Mouse (Mus musculus): Measurements from ENCODE around the gene Itgbl1.
"Not testable (repeated sequence)": the region's sequence is repeated elsewhere in the genome, so short reads cannot be mapped to it uniquely, and the experiment has no call there.

Gene Itgbl1

GRCm38 (mm10) chr14:123659921-123660385 lies at the start of gene Itgbl1:
Gene Itgbl1, plus strand, starts transcription at chr14:123659971.
- no peak for DNase-seq (ENCODE audit: low read depth)

DNA sequence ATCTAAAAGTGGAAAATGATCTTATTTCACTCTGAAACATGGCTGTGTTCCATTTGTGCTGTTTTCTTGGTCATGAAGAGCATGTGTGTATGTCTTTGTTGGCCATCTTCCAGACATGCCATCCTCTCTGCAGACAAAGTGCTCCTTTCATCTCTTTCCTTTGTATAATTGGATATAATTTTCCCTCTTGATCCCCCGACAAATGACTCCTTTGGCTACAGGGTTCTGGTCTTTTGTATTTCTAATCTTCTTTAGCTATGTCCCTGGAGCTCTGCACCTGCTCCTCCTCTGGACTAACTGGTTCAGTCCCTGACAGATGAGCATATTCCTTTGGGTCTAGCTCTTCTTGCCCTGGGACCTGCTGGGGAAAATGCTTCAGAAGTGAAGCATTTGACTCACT lies 36.8 kb upstream of the Itgbl1 start:
- no peak for DNase-seq (ENCODE audit: low read depth)

DNA sequence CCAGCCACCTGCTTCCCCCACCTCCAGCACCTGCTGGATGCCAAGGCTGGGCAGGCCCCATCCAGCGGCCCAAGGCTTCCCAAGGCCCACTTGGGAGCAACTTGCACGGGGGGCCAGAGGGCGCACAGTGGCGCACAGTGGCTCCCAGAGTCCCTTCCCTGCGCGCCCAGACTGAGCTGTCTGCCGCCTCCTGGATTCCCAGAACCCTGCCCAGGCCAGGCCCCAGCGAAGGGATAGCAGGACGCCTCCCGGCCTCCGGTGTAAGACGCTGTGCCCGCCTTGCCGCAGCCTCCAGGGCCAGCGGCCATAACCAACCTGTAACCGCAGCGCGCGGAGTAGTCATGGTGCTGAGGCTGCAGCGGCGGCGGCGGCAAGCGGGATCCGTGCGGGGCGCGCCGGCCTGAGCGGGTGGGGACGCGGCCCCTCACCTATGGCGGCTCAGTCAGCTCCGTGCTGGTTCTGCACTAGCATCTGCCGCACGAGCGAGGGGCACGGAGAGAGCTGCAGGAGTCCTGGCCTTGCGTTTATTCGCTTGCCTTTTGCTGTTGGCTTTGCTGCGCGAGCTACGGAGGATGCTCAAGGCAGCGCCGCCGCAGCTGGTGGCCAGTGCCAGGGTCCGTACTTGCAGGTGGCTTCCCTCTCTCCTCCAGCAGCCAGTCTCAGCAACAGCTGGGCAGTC lies 33.1 kb upstream of the Itgbl1 start, which contains the start of gene Nalcn:
Gene Nalcn, minus strand, starts transcription at position 644 of the 679 bp plus-strand sequence.
- DNase-seq (ENCODE audit: low read depth): no peak

DNA sequence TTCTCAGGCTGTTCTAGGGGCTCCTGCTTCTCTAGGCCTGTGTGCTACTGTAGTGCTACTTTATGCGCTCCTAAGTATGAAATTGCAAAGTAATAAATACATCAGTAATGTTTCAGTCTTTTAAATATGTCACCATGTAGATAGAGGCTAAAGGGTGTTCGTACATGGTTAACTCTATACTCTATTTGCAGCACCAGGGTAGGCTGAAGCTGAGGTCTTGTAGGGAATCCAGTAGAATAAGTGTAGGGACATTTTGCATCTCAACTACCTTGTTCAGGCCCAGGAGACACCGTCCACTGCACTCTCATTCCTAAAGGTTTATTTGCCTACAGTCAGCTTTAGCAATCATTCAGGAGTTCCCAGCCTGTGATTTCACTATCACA lies 32.6 kb upstream of the Itgbl1 start:
- no peak for DNase-seq (ENCODE audit: low read depth)

DNA sequence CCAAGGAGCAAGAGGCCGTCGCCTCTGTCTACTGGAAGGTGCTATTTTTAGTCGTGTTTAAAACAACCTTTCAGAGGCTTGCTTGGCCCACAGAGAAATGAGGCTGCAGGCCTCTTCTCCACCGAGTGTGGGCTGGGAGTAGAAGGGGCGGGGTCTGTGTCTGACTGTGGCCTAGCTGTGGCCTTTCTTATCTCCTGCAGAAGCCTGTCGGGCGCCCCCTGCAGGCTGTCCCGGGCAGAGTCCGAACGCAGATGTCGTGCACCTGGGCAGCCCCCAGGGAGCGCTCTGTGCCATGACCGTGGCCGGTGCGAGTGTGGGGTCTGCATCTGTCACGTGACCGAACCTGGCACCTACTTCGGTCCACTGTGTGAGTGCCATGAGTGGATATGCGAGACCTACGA lies 1.3 kb downstream of the Itgbl1 start:
- DNase-seq (ENCODE audit: low read depth): no peak

DNA sequence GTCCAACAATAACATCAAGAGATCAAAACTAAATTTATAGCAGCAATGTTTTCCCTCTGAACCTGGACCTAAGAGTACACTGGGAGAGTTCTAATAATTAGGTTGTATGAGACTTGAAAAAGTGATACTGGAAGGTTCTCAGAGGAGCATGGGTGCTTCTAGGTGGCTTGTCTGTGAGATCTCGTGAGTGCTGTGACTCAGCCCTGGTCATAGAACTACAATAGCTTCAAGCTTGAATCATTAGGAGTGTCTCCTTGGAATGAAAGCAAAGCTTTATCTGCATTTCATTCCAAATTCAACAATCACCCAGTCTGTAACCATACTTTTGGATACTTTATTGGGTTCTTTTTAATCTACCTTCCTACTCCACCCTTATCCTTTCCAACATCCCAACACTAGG lies 2.6 kb downstream of the Itgbl1 start:
- no peak for DNase-seq (ENCODE audit: low read depth)

DNA sequence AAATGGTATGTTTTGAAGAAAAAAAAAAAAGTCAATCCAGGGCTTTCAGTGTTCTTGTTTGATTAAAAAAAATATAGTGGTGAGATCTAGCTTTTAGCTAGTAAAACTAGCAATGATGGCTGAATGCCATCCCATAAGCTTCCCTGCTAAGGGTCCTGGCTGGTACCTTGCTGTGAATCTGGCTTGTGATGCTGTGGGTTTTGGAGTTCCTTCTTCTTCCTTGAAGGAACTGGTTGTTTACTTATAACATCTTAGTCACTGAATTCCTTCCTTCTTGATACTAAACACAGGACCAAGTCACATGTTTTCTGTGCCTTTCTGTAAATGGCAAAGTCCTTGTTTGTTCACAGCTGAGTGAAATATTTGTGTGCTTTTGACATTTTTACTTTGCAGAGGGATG lies 3.4 kb downstream of the Itgbl1 start:
- no peak for DNase-seq (ENCODE audit: low read depth)

- DNase-seq (ENCODE audit: low read depth): no peak
Observed at GRCm38 (mm10) chr14:123664451-123664850, 4.7 kb downstream of the Itgbl1 start.

DNA sequence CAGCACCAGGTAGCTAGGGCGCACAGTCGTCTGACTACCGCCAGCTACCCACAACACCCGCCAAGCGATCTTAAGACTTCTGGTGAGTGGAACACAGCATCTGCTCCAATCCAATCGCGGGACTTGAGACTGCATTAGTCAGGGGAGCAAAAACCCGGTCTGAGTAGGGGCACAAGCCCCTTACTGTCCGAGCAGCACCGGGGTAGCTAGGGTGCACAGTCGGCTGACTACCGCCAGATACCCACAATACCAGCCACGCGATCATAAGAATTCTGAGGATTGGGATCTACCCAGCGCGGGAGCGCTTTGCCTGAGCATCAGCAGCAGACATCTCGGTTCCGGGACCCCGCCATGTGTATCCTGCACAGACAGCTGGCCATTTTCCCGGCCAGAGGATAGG lies 11.3 kb downstream of the Itgbl1 start:
- DNase-seq (ENCODE audit: low read depth): not testable (repeated sequence)

- DNase-seq (ENCODE audit: low read depth): no peak
Observed at GRCm38 (mm10) chr14:123678091-123678490, 18.3 kb downstream of the Itgbl1 start.

DNA sequence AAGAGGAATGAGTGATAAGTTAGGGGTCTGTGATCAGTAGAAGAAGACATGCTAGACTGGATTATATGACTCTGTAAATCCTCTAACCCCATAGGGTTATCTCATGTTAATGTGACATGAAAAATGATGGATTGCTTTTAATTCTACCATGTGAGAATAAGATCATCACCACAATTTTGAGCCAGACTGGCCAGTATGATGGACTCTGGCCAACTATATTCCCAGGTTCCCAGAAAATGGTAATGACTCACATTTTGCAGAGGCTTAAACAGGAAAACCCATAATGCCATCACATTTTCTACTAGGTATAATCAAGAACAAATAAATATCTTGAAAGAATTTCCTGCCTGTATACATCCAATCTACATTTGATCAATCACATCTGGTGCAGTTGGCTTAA lies 55.0 kb downstream of the Itgbl1 start:
- DNase-seq (ENCODE audit: low read depth): no peak

DNA sequence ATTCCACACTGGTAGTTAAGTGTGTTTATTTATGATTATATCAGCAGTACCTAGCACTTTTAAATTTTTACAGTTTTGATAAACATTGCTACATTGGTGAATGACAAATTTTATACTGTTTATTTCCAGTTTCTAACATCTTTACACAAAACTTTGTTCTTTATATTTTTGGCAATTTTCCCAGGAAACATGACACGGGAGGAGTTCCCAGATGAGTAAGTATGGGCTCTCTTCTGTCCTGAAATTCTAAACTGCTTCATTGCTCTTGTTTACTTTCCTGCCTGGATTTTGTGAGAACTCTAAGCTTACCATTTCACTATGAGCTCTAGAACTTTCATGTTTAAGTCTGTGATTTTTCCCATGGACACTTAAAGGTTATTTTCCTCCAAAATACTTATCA lies 82.3 kb downstream of the Itgbl1 start:
- DNase-seq (ENCODE audit: low read depth): no peak

GRCm38 (mm10) chr14:123751017-123751416 lies 91.2 kb downstream of the Itgbl1 start:
- DNase-seq (ENCODE audit: low read depth): no peak

DNA sequence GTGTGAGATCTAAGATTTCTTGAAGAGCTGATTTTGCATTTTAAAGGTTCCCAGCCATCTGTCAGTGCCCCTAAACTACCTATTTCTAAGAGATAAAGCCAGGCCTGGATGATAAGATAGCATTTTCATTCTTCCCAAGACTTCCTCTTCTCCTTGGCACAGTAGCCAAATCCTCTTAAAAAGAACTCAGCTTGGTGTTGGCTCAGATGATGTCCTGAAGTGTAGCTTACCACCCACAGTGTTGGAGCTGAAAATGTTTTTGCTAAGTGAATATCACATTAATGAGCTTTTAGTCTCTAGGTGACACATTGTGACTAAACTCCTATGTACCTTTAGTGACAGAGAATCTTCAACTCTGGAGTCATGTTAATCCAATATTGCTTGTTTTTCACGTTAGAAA lies 99.8 kb downstream of the Itgbl1 start:
- DNase-seq (ENCODE audit: low read depth): no peak

DNA sequence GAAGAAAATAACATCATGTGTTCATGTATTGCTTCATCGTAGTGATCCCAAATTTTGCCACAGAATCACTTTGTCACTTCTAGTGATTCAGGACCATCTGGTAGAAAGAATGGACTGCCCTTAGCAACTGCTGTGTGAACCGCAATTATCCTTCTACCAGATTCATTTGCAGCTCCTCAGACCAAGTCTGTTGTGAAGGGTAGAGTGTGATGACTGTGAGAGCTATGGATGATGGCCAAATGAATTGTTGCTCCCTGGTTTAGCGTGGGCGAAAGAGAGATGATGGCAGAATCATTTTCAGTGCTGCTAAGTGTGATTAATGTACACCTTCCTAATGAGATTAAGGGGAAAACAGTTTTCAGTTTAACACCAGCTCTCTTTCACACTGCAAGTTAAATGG lies 100.3 kb downstream of the Itgbl1 start:
- no peak for DNase-seq (ENCODE audit: low read depth)

- DNase-seq (ENCODE audit: low read depth): no peak
Observed at GRCm38 (mm10) chr14:123801744-123802143, 142.0 kb downstream of the Itgbl1 start.

DNA sequence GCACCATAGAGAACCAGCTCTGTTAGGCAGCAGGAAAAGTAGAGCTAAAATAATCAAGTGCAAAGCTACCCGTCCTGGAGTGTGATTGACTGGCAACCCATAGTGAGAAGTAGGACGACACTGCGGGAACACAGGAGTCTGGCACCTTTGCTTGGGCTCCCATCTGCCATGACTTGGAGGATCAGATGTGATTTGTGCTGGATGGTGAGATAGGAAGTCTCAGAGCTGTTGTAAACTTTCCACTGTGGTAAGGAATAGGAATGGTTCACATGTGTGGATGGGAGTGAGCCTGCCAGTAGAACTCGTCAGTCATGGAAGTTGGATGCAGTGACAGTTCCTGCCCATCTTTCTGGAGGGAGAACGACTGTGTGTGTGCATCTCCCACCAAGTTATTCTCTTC lies 177.9 kb downstream of the Itgbl1 start:
- DNase-seq (ENCODE audit: low read depth): no peak

- no peak for DNase-seq (ENCODE audit: low read depth)
Observed at GRCm38 (mm10) chr14:123843675-123844425, 184.1 kb downstream of the Itgbl1 start.

DNA sequence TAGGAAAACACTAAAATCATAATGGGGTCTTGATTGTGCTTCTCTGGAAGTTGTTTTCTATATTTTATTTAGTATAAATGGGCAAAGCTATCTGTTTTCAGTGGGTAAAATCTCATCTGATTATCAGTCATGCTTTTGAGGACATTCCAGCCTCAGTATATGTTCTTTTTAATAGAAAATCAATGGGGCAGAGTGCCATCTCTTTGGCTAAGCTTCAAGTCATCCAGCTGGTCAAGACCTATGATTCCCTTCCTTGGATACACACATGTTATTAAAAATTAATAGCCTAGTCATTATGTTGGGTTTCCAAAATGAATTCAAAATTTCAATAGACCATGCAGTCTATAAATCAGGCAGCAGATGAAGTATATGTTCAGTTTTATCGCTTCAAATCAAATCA lies 204.8 kb downstream of the Itgbl1 start:
- no peak for DNase-seq (ENCODE audit: low read depth)

DNA sequence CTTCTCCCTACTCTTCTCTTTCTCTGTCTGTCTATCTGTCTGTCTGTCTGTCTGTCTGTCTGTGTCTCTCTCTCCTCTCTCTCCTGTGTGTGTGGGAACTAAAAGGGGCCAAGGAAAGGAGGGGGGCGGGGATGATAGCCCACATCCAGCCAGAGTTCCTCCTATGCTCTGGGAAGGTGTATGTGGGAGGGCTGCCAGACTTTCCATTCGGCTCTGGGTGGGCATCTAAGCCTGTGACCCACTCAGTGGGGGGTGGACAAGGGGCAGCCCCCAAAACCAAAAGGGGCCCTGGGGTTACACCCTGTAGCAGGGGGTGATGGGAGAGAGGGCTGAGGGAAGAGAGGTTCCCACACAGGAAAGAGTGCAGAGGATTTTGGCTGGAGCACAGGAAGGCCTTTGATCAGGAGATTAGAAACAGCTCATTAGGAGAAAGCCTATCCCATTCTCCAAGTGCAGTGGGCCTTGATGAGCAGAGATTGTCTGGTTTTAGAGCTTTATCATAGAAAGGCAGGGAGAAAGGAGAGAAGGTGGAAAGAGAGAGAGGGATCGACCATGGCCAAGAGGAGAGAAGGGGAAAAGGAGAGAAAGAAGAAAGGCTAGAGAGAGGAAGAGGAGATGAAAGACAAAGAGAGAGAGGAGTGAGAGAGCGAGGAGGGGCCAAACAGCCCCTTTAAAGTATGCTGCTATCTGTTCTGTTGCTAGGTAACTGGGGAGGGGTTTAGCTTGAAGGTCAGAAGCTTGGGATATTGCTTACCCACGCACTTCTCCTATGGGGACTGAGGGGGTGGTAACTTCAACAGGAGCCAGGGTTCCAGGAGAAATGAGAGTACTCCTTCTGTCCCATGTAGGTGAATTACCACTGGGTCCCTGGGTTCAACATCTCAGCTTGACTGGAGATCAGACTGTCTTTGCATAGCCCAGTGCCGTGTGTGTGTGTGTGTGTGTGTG lies 206.3 kb downstream of the Itgbl1 start:
- DNase-seq (ENCODE audit: low read depth): no peak

DNA sequence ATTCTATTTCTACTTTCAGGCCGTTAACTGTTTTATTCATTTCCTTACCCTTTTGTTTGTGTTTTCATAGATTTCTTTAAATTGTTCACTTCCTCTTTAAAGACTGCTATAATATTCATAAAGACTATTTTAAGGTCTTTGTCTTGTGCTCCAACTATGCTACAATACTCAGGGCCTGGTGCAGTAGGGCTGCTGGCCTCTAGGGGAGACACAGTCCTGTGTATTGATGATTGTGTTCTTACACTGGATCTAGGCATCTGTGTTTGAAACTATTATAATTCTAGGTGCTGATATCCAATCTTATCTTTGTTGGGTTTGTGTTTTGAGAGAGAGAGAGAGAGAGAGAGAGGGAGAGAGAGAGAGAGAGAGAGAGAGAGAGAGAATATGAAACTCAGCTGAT lies 268.1 kb downstream of the Itgbl1 start:
- DNase-seq (ENCODE audit: low read depth): no peak

DNA sequence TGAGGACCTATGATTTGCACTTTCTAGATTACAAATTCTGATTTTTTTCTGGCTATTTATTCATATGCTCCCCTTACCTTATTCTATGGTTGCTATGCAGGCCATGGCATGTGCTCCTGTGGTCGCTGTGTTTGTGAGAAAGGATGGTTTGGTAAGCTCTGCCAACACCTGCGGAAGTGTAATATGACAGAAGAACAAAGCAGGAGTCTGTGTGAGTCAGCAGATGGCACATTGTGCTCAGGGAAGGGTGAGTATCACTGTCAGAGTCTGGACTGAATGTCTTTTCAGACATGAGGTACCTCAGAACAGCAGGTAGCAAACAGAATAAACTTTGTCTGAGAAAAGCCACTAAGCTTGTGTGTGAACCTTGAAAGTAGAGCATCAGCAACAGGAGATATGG lies 306.8 kb downstream of the Itgbl1 start:
- DNase-seq (ENCODE audit: low read depth): no peak

DNA sequence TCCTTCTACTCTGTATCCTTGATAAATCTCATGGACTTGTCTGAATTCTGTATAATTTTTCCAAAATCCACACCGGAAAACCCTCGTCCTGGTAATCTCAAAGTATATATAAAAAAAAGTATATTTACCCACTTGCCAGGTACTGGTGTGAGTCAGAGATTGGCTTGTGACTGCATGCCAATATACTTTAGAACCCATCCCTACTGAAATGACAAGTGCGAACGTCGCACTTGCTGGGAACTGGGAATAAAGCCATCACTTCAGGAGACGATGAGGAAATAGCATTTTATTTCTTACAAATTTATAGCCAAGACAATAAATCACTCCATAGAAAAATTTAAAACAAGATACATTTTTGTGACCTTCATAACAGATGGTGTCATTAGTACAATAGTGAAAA lies 308.2 kb downstream of the Itgbl1 start:
- no peak for DNase-seq (ENCODE audit: low read depth)
